Mouse (Mus musculus): ENCODE results near the gene Slit3. TPM values are rescaled to one million over a fixed set of nuclear protein-coding genes. Genes with fewer than 3 reads are reported as not detected.

The Slit3 gene
- total and polyA plus RNA-seq, 3 experiments, result 0.55 to 4.8 (median 2.8) TPM

DNA sequence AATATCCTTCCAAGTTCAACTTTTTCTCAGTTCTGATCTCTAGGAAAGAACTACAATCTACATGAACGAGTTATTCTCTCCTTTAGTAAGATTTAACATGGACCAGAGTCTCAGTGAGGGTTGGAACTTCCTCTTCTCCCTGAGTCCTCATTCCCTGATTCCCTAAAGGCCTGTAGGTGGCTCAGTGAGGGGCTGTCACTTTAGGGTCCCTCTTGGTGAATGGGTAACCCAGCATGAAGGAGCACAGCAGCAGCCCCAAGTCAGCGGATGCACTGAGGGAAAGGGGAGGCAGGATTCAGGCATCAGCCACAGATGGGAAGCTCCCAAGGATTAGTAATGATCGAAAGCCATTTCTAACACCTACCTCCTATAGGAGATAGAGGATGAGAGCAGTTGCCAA, 4.6 kb upstream of the Slit3 start:
- Histone ChIP-seq H3K27me3 (replicated peaks) (no peaks in the 10 kb centered on the region), H3K27ac (ENCODE audit: insufficient read depth, low read depth) (no peak overlapping the region)
- no peak for DNase-seq (ENCODE audit: extremely low read depth)

DNA sequence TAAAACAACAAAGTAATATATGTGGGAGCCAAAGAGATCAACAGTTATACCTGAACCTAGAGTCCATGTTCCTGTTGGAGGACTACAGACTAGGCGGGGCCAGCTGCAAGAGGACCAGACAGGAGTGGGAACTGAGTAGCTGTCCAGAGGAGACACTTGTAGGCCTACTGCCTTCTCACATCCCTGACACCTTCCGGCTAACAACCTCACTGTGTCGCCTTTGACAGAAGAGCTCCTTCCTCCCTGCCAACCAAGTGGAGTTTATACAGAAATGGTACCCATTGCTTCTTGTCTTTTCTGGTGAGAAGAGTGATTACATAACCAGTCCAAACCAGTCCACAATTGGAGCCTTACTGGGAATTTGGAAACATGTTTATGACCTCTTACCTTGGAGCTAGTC, 3.2 kb upstream of the Slit3 start:
- H3K27ac ChIP-seq (ENCODE audit: insufficient read depth, low read depth), result no peak overlapping the region
- no peaks in the 10 kb centered on the region for H3K27me3 ChIP-seq (replicated peaks)
- no peak overlapping the region for H3K4me2 ChIP-seq (ENCODE audit: insufficient read depth, low read depth, poor library complexity, severe bottlenecking)
- H3K36me3 ChIP-seq (replicated peaks in 1 of 2; ENCODE audit: control insufficient read depth in 1 of 2, insufficient read depth in 1 of 2, low read length in 1 of 2), result no peaks in the 10 kb centered on the region
- in situ Hi-C loops (cut with MboI; ENCODE audit: low pct_ligation_motif_present, low pct_unique_long_range_greater_than_20kb, low sequenced_read_pairs) (no loop called here), dilution Hi-C loops (cut with MboI; ENCODE audit: extremely low pct_ligation_motif_present, extremely low pct_unique_long_range_greater_than_20kb, low sequenced_read_pairs) (no loop called here)
- no peak for DNase-seq (ENCODE audit: extremely low read depth)
- no peaks in the 10 kb centered on the region for H3K79me2 ChIP-seq (replicated peaks; ENCODE audit: control insufficient read depth, extremely low read depth, insufficient read depth, poor library complexity, severe bottlenecking)
- H3K4me1 ChIP-seq (ENCODE audit: control insufficient read depth in 1 of 2, insufficient read depth in 2 of 2), result peaks cover 0 to 11% of the 10 kb centered on the region in 2 experiments; a peak in 2 of 4 replicates
- no peak overlapping the region for H3K4me3 ChIP-seq (replicated peaks in 1 of 3; ENCODE audit: low read depth in 2 of 3, low read length in 2 of 3, poor library complexity in 1 of 3)
- no peak overlapping the region for H3K9ac ChIP-seq (ENCODE audit: insufficient read depth, low read depth)
- peaks cover 6% of the 10 kb centered on the region for H3K9me3 ChIP-seq (replicated peaks; ENCODE audit: low read length)
- TF ChIP-seq ETS1 (conservative IDR thresholded peaks at IDR 0.05; ENCODE audit: low read depth, low read length), result no peak
- TF ChIP-seq MAZ (IDR thresholded peaks at IDR 0.05; ENCODE audit: low read depth, low read length), result no peak
- TF ChIP-seq E2F4 (IDR thresholded peaks at IDR 0.05; ENCODE audit: insufficient replicate concordance, low read depth, low read length), result no peak
- no peak for TF ChIP-seq GABPA (IDR thresholded peaks at IDR 0.05; ENCODE audit: insufficient replicate concordance, low read depth, low read length)
- TF ChIP-seq JUND (conservative IDR thresholded peaks at IDR 0.05; ENCODE audit: low read depth, low read length), result no peak
- no peak for TF ChIP-seq MYC (IDR thresholded peaks at IDR 0.05; ENCODE audit: low read depth, low read length)
- no peak for TF ChIP-seq ZC3H11A (IDR thresholded peaks at IDR 0.05; ENCODE audit: low read depth, low read length)
- TF ChIP-seq MEF2A (IDR thresholded peaks at IDR 0.05; ENCODE audit: borderline replicate concordance, low read depth, low read length), result no peak
- no peak for TF ChIP-seq BHLHE40 (IDR thresholded peaks at IDR 0.05; ENCODE audit: low read depth, low read length)
- no peak for TF ChIP-seq PAX5 (IDR thresholded peaks at IDR 0.05; ENCODE audit: low read length)
- TF ChIP-seq ELF1 (IDR thresholded peaks at IDR 0.05; ENCODE audit: low read depth, low read length), result no peak

More for the DNA sequence above, 4.6 kb upstream of the Slit3 start:
- no peak overlapping the region for H3K4me2 ChIP-seq (ENCODE audit: insufficient read depth, low read depth, poor library complexity, severe bottlenecking)
- no peak overlapping the region for H3K9ac ChIP-seq (ENCODE audit: insufficient read depth, low read depth)
- no peaks in the 10 kb centered on the region for H3K36me3 ChIP-seq (replicated peaks in 1 of 2; ENCODE audit: control insufficient read depth in 1 of 2, insufficient read depth in 1 of 2, low read length in 1 of 2)
- H3K4me1 ChIP-seq (ENCODE audit: control insufficient read depth in 1 of 2, insufficient read depth in 2 of 2), result peaks cover 0 to 13% of the 10 kb centered on the region in 2 experiments; a peak in 2 of 4 replicates
- TF ChIP-seq SIN3A (IDR thresholded peaks at IDR 0.05; ENCODE audit: low read length) (no peak), GABPA (IDR thresholded peaks at IDR 0.05; ENCODE audit: insufficient replicate concordance, low read depth, low read length) (no peak), POLR2AphosphoS2 (IDR thresholded peaks at IDR 0.05; ENCODE audit: low read depth, low read length) (no peak), RCOR1 (conservative IDR thresholded peaks at IDR 0.05; ENCODE audit: low read depth, low read length) (no peak), POLR2A (IDR thresholded peaks at IDR 0.05; ENCODE audit: low read depth, low read length) (no peak), MEF2A (IDR thresholded peaks at IDR 0.05; ENCODE audit: borderline replicate concordance, low read depth, low read length) (no peak), HCFC1 (IDR thresholded peaks at IDR 0.05; ENCODE audit: low read depth, low read length) (no peak), ZMIZ1 (IDR thresholded peaks at IDR 0.05; ENCODE audit: low read depth, low read length) (no peak), MAZ (IDR thresholded peaks at IDR 0.05; ENCODE audit: low read depth, low read length) (no peak), USF1 (IDR thresholded peaks at IDR 0.05; ENCODE audit: low read depth, low read length) (no peak), JUND (conservative IDR thresholded peaks at IDR 0.05; ENCODE audit: low read depth, low read length) (no peak), MYC (IDR thresholded peaks at IDR 0.05; ENCODE audit: low read depth, low read length) (no peak)
- no peak overlapping the region for H3K4me3 ChIP-seq (replicated peaks in 1 of 3; ENCODE audit: low read depth in 2 of 3, low read length in 2 of 3, poor library complexity in 1 of 3)
- H3K9me3 ChIP-seq (replicated peaks; ENCODE audit: low read length), result peaks cover 4% of the 10 kb centered on the region
- no peaks in the 10 kb centered on the region for H3K79me2 ChIP-seq (replicated peaks; ENCODE audit: control insufficient read depth, extremely low read depth, insufficient read depth, poor library complexity, severe bottlenecking)
- in situ Hi-C loops (cut with MboI; ENCODE audit: low pct_ligation_motif_present, low pct_unique_long_range_greater_than_20kb, low sequenced_read_pairs) (no loop called here), dilution Hi-C loops (cut with MboI; ENCODE audit: extremely low pct_ligation_motif_present, extremely low pct_unique_long_range_greater_than_20kb, low sequenced_read_pairs) (no loop called here)
